Mouse (Mus musculus) left cerebral cortex, postnatal 4 days (tissue): ENCODE results near the gene Prr5l. TPM values are rescaled to one million over a fixed set of nuclear protein-coding genes. Genes with fewer than 3 reads are reported as not detected.
"Not testable (repeated sequence)": the region's sequence is repeated elsewhere in the genome, so short reads cannot be mapped to it uniquely, and the experiment has no call there.

Experiments used
- DNase-seq: peaks from one replicate; pipeline ENCODE4 v3.0.0-alpha.2; 2022
- intact Hi-C: fragments of 180-260 bp; cut with DNase I; formaldehyde crosslinking; loops from one replicate; pipeline ENCODE4 v1.15.1; 2025
- total RNA-seq, 2 experiments: library from RNA; stranded (reverse); gene quantifications; 2 replicates each; pipeline ENCODE4 v1.2.3; 2021

The Prr5l gene
- total RNA-seq, 2 experiments from 2014 or later, result 3.0 to 5.3 TPM

GRCm38 (mm10) chr2:101792130-101792529 lies 90.7 kb downstream of the Prr5l start:
- no peak for DNase-seq
- intact Hi-C loops, result no loop called here

GRCm38 (mm10) chr2:101783255-101783654 lies 99.6 kb downstream of the Prr5l start:
- no peak for DNase-seq
- intact Hi-C loops, result no loop called here

GRCm38 (mm10) chr2:101781357-101781777 lies 101.5 kb downstream of the Prr5l start:
- intact Hi-C loops, result no loop called here
- DNase-seq, result no peak

- intact Hi-C loops, result no loop called here
- no peak for DNase-seq
Measured at GRCm38 (mm10) chr2:101778080-101778479, 104.7 kb downstream of the Prr5l start.

GRCm38 (mm10) chr2:101763503-101763902 lies 119.3 kb downstream of the Prr5l start:
- intact Hi-C loops, result no loop called here
- no peak for DNase-seq

GRCm38 (mm10) chr2:101762955-101763386 lies 119.9 kb downstream of the Prr5l start:
- intact Hi-C loops, result no loop called here
- no peak for DNase-seq

GRCm38 (mm10) chr2:101762405-101762804 lies 120.4 kb downstream of the Prr5l start:
- no peak for DNase-seq
- intact Hi-C loops, result no loop called here

- intact Hi-C loops, result no loop called here
- DNase-seq, result no peak
Measured at GRCm38 (mm10) chr2:101761898-101762297, 120.9 kb downstream of the Prr5l start.

- intact Hi-C loops, result no loop called here
- no peak for DNase-seq
Measured at GRCm38 (mm10) chr2:101759523-101760277, 123.1 kb downstream of the Prr5l start.

GRCm38 (mm10) chr2:101757806-101758205 lies 125.0 kb downstream of the Prr5l start:
- DNase-seq, result no peak
- intact Hi-C loops, result no loop called here

GRCm38 (mm10) chr2:101756069-101756753 lies 126.6 kb downstream of the Prr5l start:
- no peak for DNase-seq
- intact Hi-C loops, result no loop called here

- DNase-seq, result no peak
- intact Hi-C loops, result no loop called here
Measured at GRCm38 (mm10) chr2:101754939-101755555, 127.8 kb downstream of the Prr5l start.

- no peak for DNase-seq
- intact Hi-C loops, result no loop called here
Measured at GRCm38 (mm10) chr2:101754428-101754827, 128.4 kb downstream of the Prr5l start.

- intact Hi-C loops, result no loop called here
Measured at GRCm38 (mm10) chr2:101752979-101753378, 129.8 kb downstream of the Prr5l start.

GRCm38 (mm10) chr2:101752402-101752801 lies 130.4 kb downstream of the Prr5l start:
- intact Hi-C loops, result no loop called here
- DNase-seq, result no peak

More at GRCm38 (mm10) chr2:101752979-101753378, 129.8 kb downstream of the Prr5l start:
- DNase-seq, result no peak

- intact Hi-C loops, result no loop called here
- no peak for DNase-seq
Measured at GRCm38 (mm10) chr2:101751236-101751922, 131.4 kb downstream of the Prr5l start.

GRCm38 (mm10) chr2:101746537-101746936 lies 136.3 kb downstream of the Prr5l start:
- intact Hi-C loops, result no loop called here
- DNase-seq, result no peak

GRCm38 (mm10) chr2:101745656-101746055 lies 137.2 kb downstream of the Prr5l start:
- intact Hi-C loops, result not testable (repeated sequence)

GRCm38 (mm10) chr2:101742072-101742860 lies 140.6 kb downstream of the Prr5l start:
- no peak for DNase-seq
- intact Hi-C loops, result no loop called here

More at GRCm38 (mm10) chr2:101745656-101746055, 137.2 kb downstream of the Prr5l start:
- DNase-seq, result not testable (repeated sequence)

GRCm38 (mm10) chr2:101741653-101742052 lies 141.2 kb downstream of the Prr5l start:
- no peak for DNase-seq
- intact Hi-C loops, result no loop called here
